Mouse (Mus musculus) forebrain, embryonic 11.5 days (tissue): ENCODE measurements around the gene Sh3glb1. TPM values are rescaled to one million over a fixed set of nuclear protein-coding genes. Genes with fewer than 3 reads are reported as not detected.
"Not testable (repeated sequence)": the region's sequence is repeated elsewhere in the genome, so short reads cannot be mapped to it uniquely, and the experiment has no call there.

Experiments used
- ATAC-seq: fragments of 200-750 bp; cut with Nextera tagmentation; replicated peaks from 2 replicates; pipeline ENCODE4 v1.8.0; 2017; ENCODE audit warnings: moderate TSS enrichment; ENCODE audit not compliant: low FRiP score
- DNase-seq: peaks from one replicate; pipeline ENCODE4 v3.0.0-alpha.2; 2017; ENCODE audit warnings: low spot score
- H3K27ac ChIP-seq: fragments of 300-500 bp; sonication (generic); 2 replicates; pipeline ENCODE4 v1.5.1; 2014; ENCODE audit warnings: low read depth, low read length
- H3K27me3 ChIP-seq: fragments of 300-500 bp; sonication (generic); 2 replicates; pipeline ENCODE4 v1.6.1; 2014; ENCODE audit warnings: mild to moderate bottlenecking, low read length, mixed read lengths; ENCODE audit not compliant: control insufficient read depth, insufficient read depth
- H3K36me3 ChIP-seq: fragments of 300-500 bp; sonication (generic); 2 replicates; pipeline ENCODE4 v1.6.1; 2014; ENCODE audit warnings: mild to moderate bottlenecking, low read length, moderate library complexity, mixed read lengths; ENCODE audit not compliant: control insufficient read depth, insufficient read depth
- H3K4me1 ChIP-seq: fragments of 300-500 bp; sonication (generic); replicated peaks from 2 replicates; pipeline ENCODE4 v1.6.1; 2014; ENCODE audit warnings: low read length, mixed read lengths; ENCODE audit not compliant: control insufficient read depth, insufficient read depth
- H3K4me2 ChIP-seq: fragments of 300-500 bp; sonication (generic); 2 replicates; pipeline ENCODE4 v1.6.1; 2014; ENCODE audit warnings: low read depth, mild to moderate bottlenecking, low read length, moderate library complexity, mixed read lengths; ENCODE audit not compliant: severe bottlenecking
- H3K4me3 ChIP-seq: fragments of 300-500 bp; sonication (generic); 2 replicates; pipeline ENCODE4 v1.5.1; 2014; ENCODE audit warnings: low read depth, low read length
- H3K9ac ChIP-seq: fragments of 300-500 bp; sonication (generic); 2 replicates; pipeline ENCODE4 v1.6.1; 2014; ENCODE audit warnings: low read length
- H3K9me3 ChIP-seq: fragments of 300-500 bp; sonication (generic); 2 replicates; pipeline ENCODE4 v1.6.1; 2016; ENCODE audit warnings: low read length, mixed read lengths; ENCODE audit not compliant: control insufficient read depth
- WGBS: fragments of 180-500 bp; shearing (Covaris S2); extraction: QIAGEN DNeasy Blood & Tissue Kit; methylation state at CpG from one replicate; pipeline ENCODE4 v1.1.7; 2014; 5-methylcytosine and 5-hydroxymethylcytosine counted together
- polyA plus RNA-seq: library from polyadenylated mRNA; unstranded; fragments of >200 nt; fragmentation: Nextera tagmentation; extraction: Ambion mirVana; gene quantifications from 2 replicates; pipeline ENCODE4 v1.2.1, GENCODE M21; 2014

The Sh3glb1 gene
- 80.0 and 82.3 TPM in 2 replicates for polyA plus RNA-seq

GRCm38 (mm10) chr3:144719901-144720747 lies at the start of gene Sh3glb1:
TSS of gene Sh3glb1 (minus strand) at chr3:144720335.
- peak within 1 kb of the TSS; percentile 67 for H3K4me2 ChIP-seq
- peak; percentile 98 for DNase-seq
- H3K4me1 ChIP-seq, result peaks cover 3% of the 10 kb centered on the region; the same call in 1 of the 2 replicates
- peak within 1 kb of the TSS; percentile 82 for H3K9ac ChIP-seq
- ATAC-seq, result peak; percentile 93
- H3K9me3 ChIP-seq, result no peaks in the 10 kb centered on the region
- H3K36me3 ChIP-seq, result no peaks in the 10 kb centered on the region
- H3K27me3 ChIP-seq, result no peaks in the 10 kb centered on the region
- H3K4me3 ChIP-seq, result peak within 1 kb of the TSS; percentile 86
- WGBS, result under 1% methylated on average over 74 of the region's 98 CpGs
- peak within 1 kb of the TSS; percentile 98 for H3K27ac ChIP-seq

DNA sequence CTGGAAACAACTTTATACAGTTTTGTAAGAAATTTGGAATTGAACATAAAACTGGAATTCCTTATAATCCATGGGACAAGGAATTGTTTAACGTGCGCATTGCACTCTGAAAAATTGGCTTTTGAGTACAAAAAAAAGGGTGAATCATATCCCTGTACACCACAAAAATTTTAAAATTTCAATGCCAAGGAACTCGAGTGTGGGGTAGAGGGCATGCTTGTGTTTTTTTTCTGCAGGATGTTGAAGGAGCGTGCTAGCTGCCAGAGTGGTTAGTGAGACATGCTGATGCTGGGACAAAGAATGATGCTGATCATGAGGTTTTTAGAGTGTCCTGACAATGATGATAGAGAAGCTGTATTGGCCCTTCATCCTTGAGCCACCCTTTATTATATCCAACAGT lies 45.0 kb upstream of the Sh3glb1 start:
- Histone ChIP-seq H3K4me3 (no peak overlapping the region), H3K4me2 (no peak overlapping the region), H3K27ac (no peak overlapping the region), H3K9ac (no peak overlapping the region), H3K27me3 (no peaks in the 10 kb centered on the region), H3K9me3 (no peaks in the 10 kb centered on the region), H3K36me3 (no peaks in the 10 kb centered on the region), H3K4me1 (no peaks in the 10 kb centered on the region)
- no peak for DNase-seq
- WGBS, result 91% methylated on average over 4 of the region's 4 CpGs
- ATAC-seq, result no peak

- no peak for ATAC-seq
- Histone ChIP-seq H3K27ac (no peak overlapping the region), H3K4me2 (no peak overlapping the region), H3K9me3 (no peaks in the 10 kb centered on the region), H3K36me3 (no peaks in the 10 kb centered on the region), H3K9ac (no peak overlapping the region), H3K4me1 (no peaks in the 10 kb centered on the region), H3K4me3 (no peak overlapping the region), H3K27me3 (no peaks in the 10 kb centered on the region)
- 84% methylated on average over 6 of the region's 6 CpGs for WGBS
- DNase-seq, result no peak
Observed at GRCm38 (mm10) chr3:144761454-144761853, 41.3 kb upstream of the Sh3glb1 start.

DNA sequence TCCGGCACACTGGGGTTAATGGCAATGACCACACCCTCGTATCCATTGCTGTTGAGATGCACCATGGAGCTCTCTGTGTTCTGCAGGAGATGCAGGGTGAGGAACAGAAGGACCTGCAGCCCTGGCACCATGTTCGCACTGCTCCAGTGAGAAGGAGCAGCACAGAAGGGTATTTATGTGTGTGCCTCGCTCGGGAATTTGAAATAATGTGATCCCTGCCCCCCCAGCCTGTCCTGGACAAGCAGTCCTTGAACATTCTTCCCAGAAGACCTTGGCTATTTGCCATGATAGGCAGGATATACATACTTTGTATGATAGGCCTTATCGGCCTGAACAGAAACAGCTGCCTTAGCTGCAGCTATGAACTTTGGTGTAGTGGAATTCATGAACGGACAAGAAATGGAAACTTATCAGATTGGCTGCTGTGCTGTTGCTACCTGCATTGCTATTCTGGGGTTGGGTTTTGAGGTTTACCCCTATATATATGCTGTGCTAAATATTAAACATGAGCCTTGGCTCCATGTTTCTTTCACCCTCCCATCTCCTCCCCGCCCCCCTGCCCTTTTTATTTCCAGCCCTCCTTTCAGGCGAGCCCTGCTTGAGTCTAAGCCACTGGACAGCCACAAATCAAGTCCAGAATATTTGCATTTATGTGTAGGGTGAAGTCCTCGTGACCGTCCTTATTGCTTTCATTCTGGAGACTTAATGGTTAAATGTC lies 40.6 kb upstream of the Sh3glb1 start, which contains the start of gene Clca3a1:
TSS of gene Clca3a1 (minus strand) at position 386 of the 718 bp plus-strand sequence.
- Histone ChIP-seq H3K9ac (no peak within 1 kb of the TSS), H3K27me3 (no peaks in the 10 kb centered on the region), H3K4me1 (no peaks in the 10 kb centered on the region), H3K4me3 (no peak within 1 kb of the TSS), H3K27ac (no peak within 1 kb of the TSS), H3K36me3 (no peaks in the 10 kb centered on the region), H3K4me2 (no peak within 1 kb of the TSS), H3K9me3 (no peaks in the 10 kb centered on the region)
- 88% methylated on average over 9 of the region's 11 CpGs for WGBS
- ATAC-seq (no peak), DNase-seq (no peak)

DNA sequence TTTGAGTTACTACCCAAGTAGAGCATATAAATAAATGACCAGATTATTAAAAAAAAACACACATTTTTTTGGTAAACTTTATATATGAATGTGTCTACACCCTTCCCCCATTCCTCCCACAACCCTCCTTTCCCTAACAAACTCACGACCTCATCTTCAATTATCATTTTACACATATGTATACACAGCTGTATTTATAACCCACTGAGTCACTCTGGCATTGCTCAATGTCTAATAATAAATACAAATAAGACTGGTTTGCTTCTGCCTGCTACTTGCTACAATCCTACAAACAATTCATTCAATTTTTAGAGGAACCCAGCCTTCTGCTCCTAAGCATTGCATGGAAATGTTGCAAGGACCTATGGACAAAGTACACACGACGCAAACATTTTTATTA lies 39.6 kb upstream of the Sh3glb1 start:
- ATAC-seq, result no peak
- no peaks in the 10 kb centered on the region for H3K36me3 ChIP-seq
- H3K4me1 ChIP-seq, result no peaks in the 10 kb centered on the region
- H3K9ac ChIP-seq, result no peak overlapping the region
- H3K27ac ChIP-seq, result no peak overlapping the region
- no peaks in the 10 kb centered on the region for H3K27me3 ChIP-seq
- no peak overlapping the region for H3K4me3 ChIP-seq
- no peak overlapping the region for H3K4me2 ChIP-seq
- H3K9me3 ChIP-seq, result no peaks in the 10 kb centered on the region
- WGBS, result 95% methylated on average over 3 of the region's 3 CpGs
- DNase-seq, result no peak

DNA sequence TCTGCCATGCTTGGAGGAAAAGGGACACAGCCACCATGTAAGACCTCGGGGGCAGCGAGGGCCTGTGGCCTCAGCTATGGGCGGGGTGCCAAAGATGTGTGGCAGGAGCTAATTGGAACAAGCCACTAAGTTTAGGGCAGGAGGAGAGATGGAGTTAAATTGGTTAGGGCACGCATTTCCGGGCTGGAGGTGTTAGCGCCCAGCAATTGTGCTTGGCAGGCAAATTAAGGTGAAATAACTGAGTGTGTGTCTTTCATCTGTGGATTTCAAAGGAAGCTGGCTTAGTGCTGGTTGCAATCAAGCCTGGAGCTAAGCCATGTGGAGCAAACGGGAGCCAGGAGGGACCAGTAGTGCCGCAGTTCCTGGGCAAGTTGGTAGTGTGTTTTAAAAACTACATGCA lies 36.0 kb upstream of the Sh3glb1 start:
- DNase-seq, ATAC-seq, H3K9ac ChIP-seq, H3K27ac ChIP-seq, H3K4me1 ChIP-seq, H3K4me3 ChIP-seq, H3K27me3 ChIP-seq, H3K36me3 ChIP-seq, H3K4me2 ChIP-seq, H3K9me3 ChIP-seq: not testable (repeated sequence)
- WGBS, result 82% methylated on average over 8 of the region's 8 CpGs

DNA sequence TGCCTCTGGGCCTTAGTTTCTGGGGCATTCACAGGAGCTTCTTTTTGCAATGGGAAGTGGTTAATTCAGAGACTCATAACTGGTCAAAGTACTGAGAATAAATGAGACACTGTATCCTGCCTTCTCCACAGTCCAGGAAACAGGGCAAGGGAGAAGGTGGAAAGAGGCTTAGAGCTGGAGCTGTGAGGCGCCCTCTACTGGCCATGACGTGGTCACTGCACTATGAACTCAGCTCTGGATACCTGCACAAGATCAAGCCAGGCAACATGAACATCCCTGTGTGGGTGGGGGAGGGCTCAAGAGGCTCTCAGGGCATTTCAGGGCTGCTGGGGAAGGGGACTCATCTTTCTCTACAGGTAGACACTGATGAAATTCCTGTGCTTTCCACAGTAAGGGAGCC lies 33.0 kb upstream of the Sh3glb1 start:
- 4% methylated on average over 2 of the region's 2 CpGs for WGBS
- Histone ChIP-seq H3K27ac (no peak overlapping the region), H3K4me2 (no peak overlapping the region), H3K27me3 (no peaks in the 10 kb centered on the region), H3K36me3 (no peaks in the 10 kb centered on the region), H3K9me3 (no peaks in the 10 kb centered on the region), H3K4me3 (no peak overlapping the region), H3K9ac (no peak overlapping the region), H3K4me1 (no peaks in the 10 kb centered on the region)
- DNase-seq, result peak; percentile 59
- ATAC-seq, result no peak

DNA sequence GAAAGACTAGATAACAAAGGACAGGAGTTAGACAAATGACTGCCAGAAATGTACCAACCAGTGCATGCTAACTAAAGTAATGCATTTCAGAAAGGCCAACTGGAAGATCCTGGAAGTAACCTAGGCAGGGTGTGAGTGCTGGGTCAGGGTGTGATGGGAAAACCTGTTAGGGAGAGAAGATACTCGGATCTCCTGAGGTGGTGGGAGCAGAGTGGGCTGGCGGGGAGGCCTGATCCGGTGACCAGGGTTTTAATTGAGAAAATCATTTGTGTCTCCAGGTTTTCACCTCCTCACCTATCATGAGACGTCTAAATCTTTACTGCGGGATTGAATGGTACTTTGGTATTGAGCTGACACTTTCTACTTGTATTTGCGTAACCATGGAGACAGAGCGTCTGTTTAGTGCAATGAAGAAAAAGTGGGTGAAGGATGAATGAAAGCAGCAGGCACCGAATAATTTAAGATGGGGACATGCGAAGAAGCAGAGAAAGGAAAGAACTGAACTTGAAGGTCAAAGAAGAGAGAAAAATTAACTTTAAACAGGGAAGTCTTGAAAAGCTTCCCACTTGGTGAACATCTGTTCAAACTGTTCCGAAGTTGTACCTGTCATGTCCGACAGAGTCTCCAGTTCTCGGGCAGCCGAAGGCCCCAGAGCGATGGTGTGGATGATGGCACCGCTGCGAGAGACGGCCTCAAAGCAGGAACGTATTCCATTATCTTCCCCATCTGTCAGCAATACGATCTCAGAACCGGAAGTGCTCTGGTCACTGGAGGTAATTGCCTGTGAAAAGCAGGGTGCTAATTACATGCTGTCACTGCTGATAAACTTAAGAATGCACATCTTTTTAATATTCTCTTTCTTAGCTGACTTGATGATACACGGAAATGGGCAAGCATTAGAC lies 29.2 kb upstream of the Sh3glb1 start:
- not testable (repeated sequence) for H3K36me3 ChIP-seq, H3K4me1 ChIP-seq, H3K4me3 ChIP-seq, H3K27me3 ChIP-seq, H3K9ac ChIP-seq, DNase-seq, H3K9me3 ChIP-seq, H3K27ac ChIP-seq, H3K4me2 ChIP-seq
- peak; percentile 63 for ATAC-seq
- 75% methylated on average over 17 of the region's 21 CpGs for WGBS
